Mouse (Mus musculus) gastrocnemius, adult 8-10 months (tissue): ENCODE measurements at regions not wholly inside any gene's neighbourhood (a gene's known extent, or its start where the extent isn't known, plus 50 kb on each side); places are given as distances from the start of the nearest gene placed in this dataset.

Experiments
- DNase-seq, 2 experiments: peaks; one replicate each; pipeline ENCODE4 v3.0.0; 2022; ENCODE audit warnings: low spot score in 2 of 2

- no peak for DNase-seq
Observed at GRCm38 (mm10) chr6:49989585-49990521, 120.2 kb upstream of the Mpp6 start.

DNA sequence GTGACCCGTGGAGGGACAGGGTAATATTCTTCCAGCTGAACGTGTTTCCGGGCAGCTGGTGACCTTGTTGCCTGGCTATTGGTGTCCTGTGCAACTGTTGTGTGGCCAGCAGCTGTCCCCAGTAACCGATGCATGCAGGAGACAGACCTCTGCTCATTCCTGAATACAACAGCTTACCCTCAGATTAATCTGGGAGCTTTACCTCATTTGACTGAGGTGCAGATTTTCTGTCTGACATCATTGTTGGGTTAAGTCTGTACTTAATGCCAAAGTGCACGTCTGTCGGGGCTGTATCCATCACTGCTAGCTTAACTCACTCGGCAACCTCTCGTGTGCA lies 119.6 kb upstream of the Mpp6 start:
- DNase-seq, result no peak

DNA sequence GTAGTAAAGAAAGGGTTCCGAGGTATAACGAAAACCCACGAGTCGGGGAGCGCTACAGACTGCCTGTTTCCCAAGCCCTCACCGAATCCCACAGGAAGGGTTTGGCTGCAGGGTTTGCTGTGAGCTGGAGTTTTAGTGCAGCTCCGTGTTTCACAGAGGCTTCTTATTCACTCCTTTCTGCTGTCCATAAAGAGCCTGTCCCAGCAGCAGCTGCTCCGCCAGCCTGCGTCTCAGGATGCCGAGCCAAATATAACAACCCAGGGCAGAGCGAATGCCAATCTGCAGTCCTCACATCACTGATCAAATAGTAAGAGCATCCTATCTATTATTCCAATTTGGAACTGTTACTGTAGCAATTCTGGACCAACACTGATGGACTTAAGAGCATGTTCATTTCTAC lies 110.7 kb upstream of the Mpp6 start:
- DNase-seq, result no peak

- DNase-seq, result no peak
Observed at GRCm38 (mm10) chr6:50008074-50008473, 102.0 kb upstream of the Mpp6 start.

DNA sequence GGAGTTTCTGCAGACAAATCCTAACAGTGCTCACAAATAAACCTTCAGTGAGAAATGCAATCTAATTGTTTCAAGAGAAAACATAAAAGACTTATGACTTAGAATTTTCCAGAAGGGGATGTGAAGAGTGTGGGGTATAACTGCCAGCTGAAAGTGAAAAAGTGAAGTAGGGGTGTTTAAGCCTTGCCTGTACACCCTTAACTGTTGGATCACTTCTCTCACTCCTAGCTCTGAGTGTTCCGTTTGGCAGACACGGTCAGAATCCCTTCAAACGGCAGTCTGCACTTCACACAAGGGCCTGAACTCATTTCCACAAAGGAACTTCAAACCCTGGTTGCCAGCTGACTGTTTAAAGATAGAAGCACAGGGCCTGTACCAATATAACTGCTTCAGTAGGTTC lies 101.2 kb upstream of the Mpp6 start:
- DNase-seq, result no peak

GRCm38 (mm10) chr6:50009339-50009738 lies 100.7 kb upstream of the Mpp6 start:
- DNase-seq, result no peak

DNA sequence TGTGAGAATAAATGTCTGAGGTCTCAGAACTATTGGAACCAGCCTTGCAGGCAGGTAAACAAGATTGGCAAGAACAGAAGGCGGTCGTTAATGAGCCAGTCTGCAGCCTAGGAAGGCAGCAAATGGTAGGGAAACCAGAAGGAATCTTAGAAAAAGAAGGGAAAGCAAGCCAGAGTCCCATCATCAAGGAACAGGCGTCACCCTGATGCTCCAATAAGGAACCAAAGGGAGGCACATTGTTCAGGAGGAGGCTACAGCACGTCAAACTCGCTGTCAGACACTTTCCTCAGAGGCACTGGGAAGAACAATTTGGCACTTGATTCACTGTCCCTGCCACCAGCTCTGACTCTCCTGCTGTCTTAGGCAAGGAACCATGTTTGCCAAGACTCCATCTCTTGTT lies 100.2 kb upstream of the Mpp6 start:
- no peak for DNase-seq

GRCm38 (mm10) chr6:50011071-50011470 lies 99.0 kb upstream of the Mpp6 start:
- DNase-seq, result no peak

GRCm38 (mm10) chr6:50011746-50012453 lies 98.1 kb upstream of the Mpp6 start:
- no peak for DNase-seq

- DNase-seq, result no peak
Observed at GRCm38 (mm10) chr6:50013067-50013466, 97.0 kb upstream of the Mpp6 start.

DNA sequence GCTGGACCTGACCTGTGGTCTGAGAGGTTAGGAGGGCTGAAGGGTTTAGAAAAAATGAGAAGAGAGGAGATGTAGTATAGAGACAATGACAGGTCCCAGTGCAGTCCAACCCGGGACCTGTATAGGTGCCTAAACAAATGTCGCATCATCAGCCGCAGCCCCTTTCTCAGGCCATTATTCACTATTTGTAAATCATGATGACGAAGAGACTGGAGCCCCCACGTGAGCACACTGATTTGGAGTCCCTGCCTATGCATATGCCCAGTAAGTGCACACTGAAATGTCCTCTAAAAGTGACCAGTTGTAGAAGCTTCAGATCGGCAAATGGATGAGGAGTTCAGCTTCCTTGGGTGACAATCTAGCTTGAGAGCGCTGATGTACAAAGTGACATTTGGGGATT lies 96.2 kb upstream of the Mpp6 start:
- no peak for DNase-seq

GRCm38 (mm10) chr6:50027981-50028380 lies 82.1 kb upstream of the Mpp6 start:
- DNase-seq, result no peak

DNA sequence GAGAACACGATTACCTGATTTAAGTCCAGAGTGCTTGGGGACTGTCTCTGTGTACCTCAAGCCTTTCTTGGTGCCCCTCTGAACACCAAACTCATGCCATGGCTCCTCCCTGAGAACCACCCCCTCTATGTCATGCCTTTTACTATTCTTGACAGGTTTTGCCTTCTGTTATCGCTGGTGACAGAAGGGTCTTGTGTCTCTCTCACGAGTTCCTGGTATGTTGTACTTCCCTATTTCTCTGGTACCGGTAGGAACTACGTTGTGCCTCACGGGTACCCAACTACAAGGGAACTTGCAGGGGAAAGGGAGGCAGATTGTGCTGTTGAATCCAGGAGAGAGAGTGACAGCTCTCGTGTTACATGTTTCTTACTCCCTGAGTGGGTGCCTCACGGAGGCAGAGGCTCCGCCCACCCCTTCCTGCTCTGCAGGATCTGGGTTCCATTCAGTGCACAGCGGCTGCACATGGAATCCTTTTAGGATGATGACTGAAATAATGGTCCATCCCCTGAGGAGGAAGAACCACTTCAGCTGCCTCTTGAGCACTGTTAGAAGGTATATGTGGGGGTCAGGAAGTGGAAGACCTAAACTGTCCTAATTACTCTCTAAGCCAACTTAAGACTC lies 80.0 kb upstream of the Mpp6 start:
- no peak for DNase-seq

GRCm38 (mm10) chr6:50031356-50031755 lies 78.7 kb upstream of the Mpp6 start:
- DNase-seq, result no peak

DNA sequence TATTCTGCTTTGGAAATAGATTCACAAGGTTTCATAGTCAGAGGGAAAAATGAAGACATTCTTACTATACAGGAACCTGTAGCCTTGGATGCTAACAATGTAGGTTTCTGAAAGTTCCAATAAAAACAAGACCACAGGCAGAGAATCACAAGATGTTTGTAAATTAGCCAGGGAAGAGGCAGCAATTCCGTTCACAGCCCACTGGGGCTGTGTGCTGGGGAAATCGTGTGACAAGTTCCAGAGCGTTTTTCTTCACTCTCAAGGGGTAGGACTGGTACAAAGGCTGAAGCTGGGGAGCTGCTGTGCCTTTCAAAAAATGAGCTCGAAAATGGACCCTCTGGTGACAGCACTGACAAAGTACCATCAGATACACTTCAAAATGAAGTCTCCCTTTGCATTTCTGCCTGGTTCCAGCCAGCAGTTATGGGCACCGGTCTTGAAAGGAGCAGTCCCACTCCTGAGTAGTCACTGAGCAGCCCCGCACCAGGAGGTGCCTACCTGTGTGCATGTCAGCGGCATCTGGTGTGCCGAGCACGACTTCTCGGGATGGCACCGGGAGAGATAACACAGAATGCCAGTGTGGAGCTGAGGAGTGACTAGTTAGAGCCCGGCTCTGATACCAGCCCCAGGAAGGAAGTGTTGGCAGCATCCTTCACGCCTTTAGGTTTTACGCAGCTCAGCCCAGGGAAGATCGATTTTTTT lies 77.0 kb upstream of the Mpp6 start:
- DNase-seq, result no peak

GRCm38 (mm10) chr6:50037614-50038013 lies 72.4 kb upstream of the Mpp6 start:
- DNase-seq, result no peak

DNA sequence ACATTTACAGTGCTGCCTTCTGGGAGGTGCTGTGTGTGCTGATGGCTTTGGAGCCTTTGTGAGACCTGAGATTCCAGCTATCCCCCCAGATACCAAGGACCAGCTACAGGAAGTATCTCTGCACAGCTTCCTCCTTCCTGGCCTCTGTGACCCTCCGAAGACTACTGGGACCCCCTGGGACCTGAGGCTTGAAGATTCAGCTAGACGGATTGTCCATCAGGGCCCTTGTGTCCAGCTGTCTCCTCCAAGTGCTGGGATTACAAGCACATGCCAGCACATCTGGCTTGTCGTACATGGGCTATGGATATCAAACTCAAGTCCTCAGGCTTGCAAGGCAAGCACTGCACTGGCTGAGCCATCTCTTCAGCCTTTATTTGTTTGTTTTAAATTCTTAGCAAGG lies 71.7 kb upstream of the Mpp6 start:
- DNase-seq, result peak in 1 of 2 experiments; percentile 20

- no peak for DNase-seq
Observed at GRCm38 (mm10) chr6:50041044-50041443, 69.0 kb upstream of the Mpp6 start.

DNA sequence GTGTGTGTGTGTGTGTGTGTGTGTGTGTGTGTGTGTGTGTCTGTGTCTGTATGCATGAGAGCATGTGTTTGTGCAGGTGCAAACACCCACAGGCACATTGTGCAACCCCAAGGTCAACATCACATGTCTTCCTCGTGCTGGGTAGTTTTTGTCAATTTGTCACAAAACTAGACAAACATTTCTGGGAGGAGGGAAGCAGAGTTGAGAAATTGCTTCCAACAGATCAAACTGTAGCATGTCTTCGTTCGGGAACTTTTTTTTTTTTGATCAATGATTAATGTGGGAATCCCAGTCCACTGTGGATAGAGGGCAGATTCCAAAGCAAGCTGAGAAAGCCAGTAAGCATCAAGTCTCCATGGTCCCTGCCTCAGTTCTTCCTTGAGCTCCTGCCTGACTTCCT lies 67.9 kb upstream of the Mpp6 start:
- DNase-seq, result no peak

DNA sequence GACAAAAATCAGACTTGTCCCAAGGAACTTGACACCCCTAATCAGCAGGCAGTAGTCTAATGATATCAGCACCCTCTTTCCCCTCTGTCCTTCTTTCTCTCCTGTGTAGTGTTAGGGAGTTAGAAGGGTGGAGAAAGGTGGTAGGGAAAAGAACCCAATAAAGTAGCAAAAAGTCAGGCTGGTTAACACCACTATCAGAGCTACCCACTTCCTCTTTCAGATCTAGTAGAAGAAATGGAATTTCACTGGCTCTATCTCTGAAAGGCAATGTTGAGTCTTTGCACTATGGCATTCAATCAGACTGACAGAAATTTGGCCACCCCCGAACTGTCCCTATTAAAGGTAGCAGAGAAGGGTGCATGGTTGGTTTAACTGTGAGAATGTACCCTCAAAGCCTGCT lies 65.9 kb upstream of the Mpp6 start:
- no peak for DNase-seq

GRCm38 (mm10) chr6:50046721-50047120 lies 63.3 kb upstream of the Mpp6 start:
- no peak for DNase-seq

DNA sequence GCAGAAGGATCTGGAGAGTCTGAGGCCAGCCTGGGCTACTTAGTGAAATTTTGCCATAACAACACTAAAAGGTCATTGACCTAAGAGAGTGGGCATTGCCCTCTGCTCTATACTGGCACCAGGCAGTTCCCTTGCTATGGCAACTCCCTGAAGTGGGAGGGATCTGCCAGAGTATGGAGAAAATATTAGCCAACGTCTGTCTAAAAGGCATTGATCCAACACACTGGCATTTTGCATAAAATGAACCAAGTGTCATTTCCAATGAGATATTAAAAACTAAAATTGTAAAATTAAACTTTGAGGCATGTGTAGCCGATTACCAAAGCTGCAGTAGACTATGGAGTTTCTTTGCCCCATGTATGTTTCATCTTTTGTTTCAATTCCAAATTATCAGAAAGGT lies 57.6 kb upstream of the Mpp6 start:
- DNase-seq, result no peak
